Mouse (Mus musculus) ES-Bruce4 (cell line): ENCODE measurements around the gene Hmgxb4. TPM values are rescaled to one million over a fixed set of nuclear protein-coding genes. Genes with fewer than 3 reads are reported as not detected.

Experiments used
- H3K27ac ChIP-seq: 2 replicates; pipeline ENCODE4 v1.5.1; 2012; ENCODE audit warnings: low read length, inconsistent platforms; ENCODE audit not compliant: insufficient read depth
- H3K27me3 ChIP-seq: 2 replicates; pipeline ENCODE4 v1.6.1; 2012; ENCODE audit warnings: mild to moderate bottlenecking, low read length, inconsistent platforms; ENCODE audit not compliant: control insufficient read depth, poor library complexity, insufficient read depth, severe bottlenecking
- H3K36me3 ChIP-seq: 2 replicates; pipeline ENCODE4 v1.6.1; 2012; ENCODE audit warnings: inconsistent platforms, mild to moderate bottlenecking, low read length, moderate library complexity; ENCODE audit not compliant: control insufficient read depth, poor library complexity, insufficient read depth, severe bottlenecking
- H3K4me1 ChIP-seq: one replicate; pipeline ENCODE4 v1.8.1; 2011; ENCODE audit warnings: low read length; ENCODE audit not compliant: control insufficient read depth, insufficient read depth
- H3K4me3 ChIP-seq: 2 replicates; pipeline ENCODE4 v1.5.1; 2011; ENCODE audit warnings: low read depth, mild to moderate bottlenecking, low read length
- H3K9ac ChIP-seq: 2 replicates; pipeline ENCODE4 v1.6.1; 2012; ENCODE audit warnings: low read depth, mild to moderate bottlenecking, inconsistent platforms; ENCODE audit not compliant: poor library complexity, severe bottlenecking
- H3K9me3 ChIP-seq: replicated peaks from 2 replicates; pipeline ENCODE4 v1.6.1; 2012; ENCODE audit warnings: mild to moderate bottlenecking, low read length, inconsistent platforms; ENCODE audit not compliant: control insufficient read depth, poor library complexity, insufficient read depth, severe bottlenecking
- CTCF ChIP-seq: IDR thresholded peaks from one replicate; pipeline ENCODE4 v1.8.1; 2011; ENCODE audit warnings: low read depth, low read length
- EP300 ChIP-seq: IDR thresholded peaks from 2 replicates; pipeline ENCODE4 v1.6.1; 2011; ENCODE audit warnings: low read depth, low read length; ENCODE audit not compliant: insufficient read depth
- POLR2A ChIP-seq: IDR thresholded peaks from one replicate; pipeline ENCODE4 v1.8.1; 2011; ENCODE audit warnings: low read length; ENCODE audit not compliant: insufficient read depth
- polyA plus RNA-seq: library from polyadenylated mRNA; stranded (reverse); fragments of >200 nt; gene quantifications from 2 replicates; pipeline ENCODE4 v1.2.4, GENCODE M21; 2011; ENCODE audit warnings: low read depth; ENCODE audit not compliant: missing spikeins, insufficient read depth, insufficient read length

The Hmgxb4 gene
- polyA plus RNA-seq, 1 experiment = 112 TPM

DNA sequence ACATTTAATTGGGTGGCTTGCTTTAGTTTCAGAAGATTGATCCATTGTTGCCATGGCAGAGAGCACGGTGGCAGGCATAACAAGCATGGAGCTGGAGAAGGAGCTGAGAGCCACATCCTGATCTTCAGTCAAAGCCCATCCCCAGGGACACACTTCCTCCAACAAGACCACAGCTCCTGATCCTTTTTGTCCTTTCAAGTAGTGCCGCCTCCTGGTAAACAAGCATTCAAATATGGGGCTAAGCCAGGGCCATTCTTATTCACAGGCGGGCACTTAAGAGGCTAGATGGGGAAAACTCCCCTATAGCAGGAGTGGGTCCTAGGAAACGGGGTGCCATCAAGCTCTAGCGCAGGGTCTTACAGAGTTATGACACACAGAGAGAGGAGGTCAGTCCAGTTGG is 5.7 kb upstream of the Hmgxb4 start:
- Histone ChIP-seq H3K4me3 (no peak overlapping the region), H3K27me3 (no peaks in the 10 kb centered on the region), H3K4me1 (peaks cover 2% of the 10 kb centered on the region), H3K9ac (no peak overlapping the region), H3K36me3 (no peaks in the 10 kb centered on the region), H3K27ac (no peak overlapping the region), H3K9me3 (peaks cover 3% of the 10 kb centered on the region; the same call in 1 of the 2 replicates)
- TF ChIP-seq CTCF (no peak), POLR2A (no peak), EP300 (no peak)

DNA sequence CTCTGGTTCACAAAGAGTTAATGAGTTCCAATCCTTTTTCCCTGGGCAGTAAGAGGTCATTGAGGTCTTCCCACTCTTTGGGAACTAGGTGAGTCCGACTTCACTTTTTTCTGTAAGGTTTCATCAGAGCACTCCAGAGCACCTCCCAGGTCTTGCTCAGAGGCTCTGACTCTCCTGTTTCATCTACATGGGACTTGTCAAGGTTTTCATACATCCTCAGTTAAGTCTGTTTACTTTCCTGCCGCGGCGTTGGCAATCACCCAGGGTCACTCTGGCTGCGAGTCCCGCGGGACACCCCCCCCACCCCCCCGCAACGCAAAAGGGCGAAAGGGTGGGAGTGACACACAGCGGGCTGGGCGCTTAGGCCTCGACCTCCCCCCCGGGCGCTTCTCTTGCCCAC is 3.1 kb upstream of the Hmgxb4 start:
- H3K9ac ChIP-seq = peak overlapping the region; percentile 65
- H3K4me1 ChIP-seq = peaks cover 2% of the 10 kb centered on the region
- H3K4me3 ChIP-seq = no peak overlapping the region
- no peak overlapping the region for H3K27ac ChIP-seq
- no peaks in the 10 kb centered on the region for H3K36me3 ChIP-seq
- H3K9me3 ChIP-seq = no peaks in the 10 kb centered on the region
- TF ChIP-seq POLR2A (no peak), EP300 (no peak), CTCF (no peak)
- H3K27me3 ChIP-seq = no peaks in the 10 kb centered on the region

DNA sequence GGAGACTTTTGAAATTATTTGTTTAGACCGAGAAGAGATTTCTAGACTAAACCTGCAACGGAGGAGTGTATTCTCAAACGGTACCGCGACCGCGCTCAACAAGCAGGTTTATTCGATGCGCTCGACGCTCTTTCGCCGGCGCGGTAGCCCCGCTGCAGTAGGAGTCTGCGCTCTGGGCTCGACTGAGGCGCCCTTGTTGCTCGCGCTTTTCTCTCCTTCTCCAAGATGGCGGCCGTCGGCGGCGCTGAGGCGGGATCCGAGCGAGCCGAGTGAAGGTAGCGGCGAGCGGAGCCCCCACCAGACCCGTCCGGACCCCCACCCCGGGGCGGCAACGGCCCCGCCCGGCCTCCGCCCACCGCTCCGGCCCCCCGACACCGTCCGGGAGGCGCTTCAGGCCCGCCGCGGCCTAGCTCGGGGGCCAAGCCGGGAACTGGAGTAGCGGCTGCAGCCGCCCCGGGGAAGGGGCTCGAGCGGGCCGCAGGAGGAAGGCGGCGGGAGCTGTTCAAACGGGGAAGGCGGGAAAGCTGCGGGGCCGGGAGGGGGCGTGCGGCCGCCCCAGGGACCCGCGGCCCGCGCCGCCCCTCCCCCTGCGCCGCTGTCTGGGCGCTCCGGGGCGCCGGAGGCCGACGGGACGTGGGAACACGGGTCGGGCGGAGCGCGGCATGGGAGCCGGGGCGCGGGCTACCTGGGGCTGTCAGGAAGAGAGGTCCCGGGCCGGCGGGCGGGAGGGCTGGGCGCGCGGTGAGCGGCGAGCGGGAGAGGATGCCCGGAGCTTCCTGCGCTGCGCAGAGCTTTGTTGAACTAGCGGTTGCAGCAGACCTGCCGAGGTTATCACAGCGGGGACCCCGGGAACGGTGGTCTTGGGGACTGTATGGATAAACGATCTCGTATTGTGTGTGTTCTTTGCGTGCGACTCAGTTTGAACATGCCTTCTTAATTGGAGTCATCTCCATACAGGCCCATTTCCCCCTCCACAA is 607 bp downstream of the Hmgxb4 start:
- peak overlapping the region; percentile 100 for H3K9ac ChIP-seq
- H3K36me3 ChIP-seq = peaks cover 2% of the 10 kb centered on the region; the same call in 1 of the 2 replicates
- no peaks in the 10 kb centered on the region for H3K4me1 ChIP-seq
- peak overlapping the region; percentile 90 for H3K4me3 ChIP-seq
- no peaks in the 10 kb centered on the region for H3K9me3 ChIP-seq
- peak overlapping the region; percentile 85 for H3K27ac ChIP-seq
- H3K27me3 ChIP-seq = no peaks in the 10 kb centered on the region
- TF ChIP-seq POLR2A (peak; percentile 30), CTCF (no peak)

DNA sequence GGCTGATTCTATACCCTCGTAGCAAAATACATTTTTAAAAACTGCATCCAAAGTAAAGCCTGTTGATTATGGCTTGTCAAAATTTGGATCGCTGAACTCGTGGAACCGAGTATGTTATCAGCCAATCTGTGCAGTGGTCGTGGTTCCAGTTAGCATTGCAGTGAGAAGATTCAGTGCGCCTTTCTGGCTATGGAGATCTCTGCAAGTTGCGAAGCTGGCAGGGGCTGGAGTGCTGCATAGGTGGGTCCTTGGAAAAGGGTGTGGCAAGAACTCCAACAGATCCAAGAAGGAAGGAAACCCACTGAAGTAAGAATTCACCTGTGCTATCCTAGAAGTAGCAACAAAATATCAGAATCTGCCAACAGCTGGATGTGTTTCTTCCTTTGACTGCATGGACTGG is 1.4 kb downstream of the Hmgxb4 start:
- peak overlapping the region; percentile 85 for H3K27ac ChIP-seq
- peak overlapping the region; percentile 100 for H3K9ac ChIP-seq

DNA sequence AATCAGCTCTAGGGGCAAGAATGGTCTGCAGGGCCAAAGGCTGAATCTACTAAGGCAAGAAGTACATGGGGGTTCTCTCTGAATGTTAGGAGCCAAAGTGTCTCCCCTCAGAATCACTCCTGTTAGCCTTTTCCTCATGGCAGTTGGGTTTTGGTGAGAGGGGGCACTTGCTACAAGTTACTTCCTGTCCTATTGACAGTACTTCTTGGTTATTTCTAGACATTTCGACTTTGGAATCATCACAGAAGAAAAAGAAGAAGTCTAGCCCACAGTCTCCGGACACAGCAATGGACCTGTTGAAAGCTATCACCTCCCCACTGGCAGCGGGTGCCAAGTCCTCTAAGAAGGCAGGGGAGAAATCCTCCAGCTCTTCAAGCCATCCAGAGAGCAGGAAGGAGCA is 7.3 kb downstream of the Hmgxb4 start:
- H3K4me1 ChIP-seq = no peaks in the 10 kb centered on the region
- H3K36me3 ChIP-seq = peaks cover 58% of the 10 kb centered on the region
- TF ChIP-seq POLR2A (no peak), CTCF (no peak), EP300 (no peak)
- H3K27me3 ChIP-seq = no peaks in the 10 kb centered on the region
- no peak overlapping the region for H3K9ac ChIP-seq
- H3K4me3 ChIP-seq = no peak overlapping the region
- no peak overlapping the region for H3K27ac ChIP-seq
- peaks cover 14% of the 10 kb centered on the region for H3K9me3 ChIP-seq

More for the DNA sequence above, 1.4 kb downstream of the Hmgxb4 start:
- Histone ChIP-seq H3K4me3 (peak overlapping the region; percentile 47), H3K36me3 (peaks cover 9% of the 10 kb centered on the region), H3K27me3 (no peaks in the 10 kb centered on the region), H3K4me1 (no peaks in the 10 kb centered on the region), H3K9me3 (no peaks in the 10 kb centered on the region)
- TF ChIP-seq CTCF = no peak
- no peak for TF ChIP-seq POLR2A
- TF ChIP-seq EP300 = no peak

DNA sequence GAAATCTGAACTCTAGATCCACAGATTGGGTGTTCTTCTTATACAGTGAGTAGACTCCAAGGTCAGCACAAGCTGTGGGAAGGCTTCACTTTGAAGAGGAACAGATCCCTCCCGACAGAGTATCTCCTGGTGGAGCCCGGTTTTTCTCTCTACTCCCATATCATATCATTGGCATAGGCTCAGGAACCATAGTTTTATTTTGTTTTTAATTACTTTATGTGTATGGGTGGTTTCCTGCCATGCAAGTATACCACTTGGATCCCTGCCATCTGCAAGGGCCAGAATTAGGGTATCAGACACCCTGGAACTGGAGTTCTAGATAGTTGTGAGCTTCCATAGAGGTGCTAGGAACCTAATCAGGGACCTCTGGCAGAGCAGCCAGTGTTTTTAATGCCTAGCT is 15.7 kb downstream of the Hmgxb4 start:
- H3K27ac ChIP-seq = no peak overlapping the region
- H3K4me1 ChIP-seq = no peaks in the 10 kb centered on the region
- no peak overlapping the region for H3K4me3 ChIP-seq
- no peaks in the 10 kb centered on the region for H3K27me3 ChIP-seq
- H3K9ac ChIP-seq = no peak overlapping the region
- H3K9me3 ChIP-seq = peaks cover 18% of the 10 kb centered on the region
- peaks cover 31% of the 10 kb centered on the region for H3K36me3 ChIP-seq
- no peak for TF ChIP-seq POLR2A
- no peak for TF ChIP-seq EP300
- no peak for TF ChIP-seq CTCF
